Mouse (Mus musculus) cerebellum, adult 9-11 months (tissue): Measurements from ENCODE around the gene Senp1.

Experiments
- DNase-seq: peaks from one replicate; pipeline ENCODE4 v3.0.0; 2022

The Senp1 gene

GRCm38 (mm10) chr15:97999991-98000390 lies 93.6 kb downstream of the Senp1 start:
- no peak for DNase-seq

GRCm38 (mm10) chr15:97999546-97999945 lies 94.0 kb downstream of the Senp1 start:
- no peak for DNase-seq

- peak; percentile 20 for DNase-seq
Observed at GRCm38 (mm10) chr15:97996716-97997256, 96.8 kb downstream of the Senp1 start.

GRCm38 (mm10) chr15:97992712-97993286 lies 100.7 kb downstream of the Senp1 start:
- DNase-seq = peak; percentile 70

GRCm38 (mm10) chr15:97992027-97992711 lies 101.4 kb downstream of the Senp1 start:
- DNase-seq = no peak

GRCm38 (mm10) chr15:97991285-97991895 lies 102.2 kb downstream of the Senp1 start:
- DNase-seq = no peak

- DNase-seq = no peak
Observed at GRCm38 (mm10) chr15:97990721-97991120, 102.8 kb downstream of the Senp1 start.

- DNase-seq = no peak
Observed at GRCm38 (mm10) chr15:97990124-97990523, 103.4 kb downstream of the Senp1 start.

- no peak for DNase-seq
Observed at GRCm38 (mm10) chr15:97989544-97989943, 104.0 kb downstream of the Senp1 start.
